Mouse (Mus musculus) heart, embryonic 16.5 days (tissue): Measurements from ENCODE around the gene Trappc12. TPM values are rescaled to one million over a fixed set of nuclear protein-coding genes. Genes with fewer than 3 reads are reported as not detected.
"Not testable (repeated sequence)": the region's sequence is repeated elsewhere in the genome, so short reads cannot be mapped to it uniquely, and the experiment has no call there.

Experiments used
- ATAC-seq: fragments of 200-750 bp; cut with Nextera tagmentation; replicated peaks from 2 replicates; pipeline ENCODE4 v1.8.0; 2017; ENCODE audit warnings: moderate number of reproducible peaks; ENCODE audit not compliant: insufficient read depth, low FRiP score; ENCODE audit errors: extremely low read depth
- H3K27ac ChIP-seq: fragments of 300-500 bp; sonication (generic); 2 replicates; pipeline ENCODE4 v1.5.1; 2014; ENCODE audit warnings: mild to moderate bottlenecking, low read length, control low read depth, moderate library complexity
- H3K27me3 ChIP-seq: fragments of 300-500 bp; sonication (generic); 2 replicates; pipeline ENCODE4 v1.6.1; 2014; ENCODE audit warnings: low read length, mixed read lengths; ENCODE audit not compliant: control insufficient read depth, insufficient read depth
- H3K36me3 ChIP-seq: fragments of 300-500 bp; sonication (generic); 2 replicates; pipeline ENCODE4 v1.6.1; 2014; ENCODE audit not compliant: control insufficient read depth, insufficient read depth
- H3K4me1 ChIP-seq: fragments of 300-500 bp; sonication (generic); 2 replicates; pipeline ENCODE4 v1.6.1; 2014; ENCODE audit warnings: low read length, mixed read lengths; ENCODE audit not compliant: control insufficient read depth, insufficient read depth
- H3K4me2 ChIP-seq: fragments of 300-500 bp; sonication (generic); 2 replicates; pipeline ENCODE4 v1.6.1; 2014; ENCODE audit warnings: low read depth, mild to moderate bottlenecking, control low read depth, low read length
- H3K4me3 ChIP-seq: fragments of 300-500 bp; sonication (generic); 2 replicates; pipeline ENCODE4 v1.5.1; 2014; ENCODE audit warnings: mild to moderate bottlenecking, control low read depth, low read length
- H3K9ac ChIP-seq: fragments of 300-500 bp; sonication (generic); 2 replicates; pipeline ENCODE4 v1.6.1; 2014; ENCODE audit warnings: low read length, control low read depth
- H3K9me3 ChIP-seq: fragments of 300-500 bp; sonication (generic); replicated peaks from 2 replicates; pipeline ENCODE4 v1.6.1; 2016; ENCODE audit warnings: low read length; ENCODE audit not compliant: control insufficient read depth
- WGBS: fragments of 180-500 bp; shearing (Covaris S2); extraction: QIAGEN DNeasy Blood & Tissue Kit; methylation state at CpG from one replicate; pipeline ENCODE4 v1.1.7; 2014; 5-methylcytosine and 5-hydroxymethylcytosine counted together
- polyA plus RNA-seq: library from polyadenylated mRNA; unstranded; fragments of >200 nt; fragmentation: Nextera tagmentation; extraction: Ambion mirVana; gene quantifications from 2 replicates; pipeline ENCODE4 v1.2.1, GENCODE M21; 2015

The Trappc12 gene
- polyA plus RNA-seq, 1 experiment from 2014 or later: 34.5 TPM

- Histone ChIP-seq H3K4me2 (no peak overlapping the region), H3K9ac (no peak overlapping the region), H3K27ac (no peak overlapping the region; the same call in 1 of the 2 replicates), H3K27me3 (no peaks in the 10 kb centered on the region), H3K4me1 (peaks cover 12% of the 10 kb centered on the region), H3K36me3 (peaks cover 12% of the 10 kb centered on the region), H3K9me3 (no peaks in the 10 kb centered on the region), H3K4me3 (no peak overlapping the region)
- ATAC-seq: no peak
- 95% methylated on average over 5 of the region's 5 CpGs for WGBS
Measured at GRCm38 (mm10) chr12:28750876-28751275, 604 bp upstream of the Trappc12 start.

GRCm38 (mm10) chr12:28743328-28743727 lies 6.9 kb downstream of the Trappc12 start:
- Histone ChIP-seq H3K27ac (no peak overlapping the region), H3K4me2 (no peak overlapping the region), H3K4me1 (no peaks in the 10 kb centered on the region; the same call in 1 of the 2 replicates), H3K36me3 (peaks cover 32% of the 10 kb centered on the region), H3K9ac (no peak overlapping the region), H3K27me3 (no peaks in the 10 kb centered on the region), H3K4me3 (no peak overlapping the region), H3K9me3 (no peaks in the 10 kb centered on the region)
- 81% methylated on average over 3 of the region's 3 CpGs for WGBS
- ATAC-seq: no peak

- Histone ChIP-seq H3K27me3 (no peaks in the 10 kb centered on the region), H3K4me1 (no peaks in the 10 kb centered on the region), H3K9me3 (peaks cover 4% of the 10 kb centered on the region; the same call in 1 of the 2 replicates), H3K4me3 (no peak overlapping the region), H3K4me2 (no peak overlapping the region), H3K27ac (no peak overlapping the region), H3K36me3 (peaks cover 28% of the 10 kb centered on the region), H3K9ac (no peak overlapping the region)
- WGBS: 90% methylated on average over 3 of the region's 3 CpGs
- ATAC-seq: no peak
Measured at GRCm38 (mm10) chr12:28735293-28735692, 15.0 kb downstream of the Trappc12 start.

- Histone ChIP-seq H3K27me3 (no peaks in the 10 kb centered on the region), H3K27ac (no peak overlapping the region), H3K4me2 (no peak overlapping the region), H3K4me3 (no peak overlapping the region), H3K36me3 (peaks cover 30% of the 10 kb centered on the region), H3K4me1 (no peaks in the 10 kb centered on the region), H3K9me3 (peaks cover 4% of the 10 kb centered on the region; the same call in 1 of the 2 replicates), H3K9ac (no peak overlapping the region)
- WGBS: 97% methylated on average over 1 of the region's 1 CpGs
- no peak for ATAC-seq
Measured at GRCm38 (mm10) chr12:28734271-28734670, 16.0 kb downstream of the Trappc12 start.

- not testable (repeated sequence) for H3K4me3 ChIP-seq, H3K9ac ChIP-seq, H3K4me1 ChIP-seq, H3K27me3 ChIP-seq, H3K4me2 ChIP-seq, H3K27ac ChIP-seq, H3K9me3 ChIP-seq, ATAC-seq
- H3K36me3 ChIP-seq: peaks cover 32% of the 10 kb centered on the region
- 90% methylated on average over 6 of the region's 6 CpGs for WGBS
Measured at GRCm38 (mm10) chr12:28733520-28734245, 16.6 kb downstream of the Trappc12 start.

- H3K9me3 ChIP-seq: peaks cover 4% of the 10 kb centered on the region; the same call in 1 of the 2 replicates
- ATAC-seq: no peak
- no peak overlapping the region for H3K9ac ChIP-seq
- peaks cover 33% of the 10 kb centered on the region for H3K36me3 ChIP-seq
- no peak overlapping the region for H3K4me2 ChIP-seq
- H3K27ac ChIP-seq: no peak overlapping the region
- H3K4me1 ChIP-seq: no peaks in the 10 kb centered on the region
- no peak overlapping the region for H3K4me3 ChIP-seq
- 80% methylated on average over 8 of the region's 8 CpGs for WGBS
- no peaks in the 10 kb centered on the region for H3K27me3 ChIP-seq
Measured at GRCm38 (mm10) chr12:28732631-28733030, 17.6 kb downstream of the Trappc12 start.

GRCm38 (mm10) chr12:28727061-28727460 lies 23.2 kb downstream of the Trappc12 start:
- no peak overlapping the region for H3K27ac ChIP-seq
- no peak overlapping the region for H3K4me3 ChIP-seq
- H3K27me3 ChIP-seq: no peaks in the 10 kb centered on the region
- no peaks in the 10 kb centered on the region for H3K9me3 ChIP-seq
- no peaks in the 10 kb centered on the region for H3K4me1 ChIP-seq
- no peak overlapping the region for H3K4me2 ChIP-seq
- no peak overlapping the region for H3K9ac ChIP-seq
- 84% methylated on average over 5 of the region's 5 CpGs for WGBS
- peaks cover 8% of the 10 kb centered on the region; the same call in 1 of the 2 replicates for H3K36me3 ChIP-seq
- no peak for ATAC-seq

GRCm38 (mm10) chr12:28726204-28726603 lies 24.1 kb downstream of the Trappc12 start:
- 86% methylated on average over 4 of the region's 4 CpGs for WGBS
- H3K9me3 ChIP-seq: no peaks in the 10 kb centered on the region
- H3K36me3 ChIP-seq: peaks cover 14% of the 10 kb centered on the region
- no peaks in the 10 kb centered on the region for H3K27me3 ChIP-seq
- no peak overlapping the region for H3K4me3 ChIP-seq
- no peak overlapping the region for H3K27ac ChIP-seq
- no peak overlapping the region for H3K4me2 ChIP-seq
- no peak overlapping the region for H3K9ac ChIP-seq
- H3K4me1 ChIP-seq: no peaks in the 10 kb centered on the region
- ATAC-seq: no peak

- 85% methylated on average over 3 of the region's 3 CpGs for WGBS
- H3K36me3 ChIP-seq: peaks cover 24% of the 10 kb centered on the region
Measured at GRCm38 (mm10) chr12:28724366-28724765, 25.9 kb downstream of the Trappc12 start.

More at GRCm38 (mm10) chr12:28724366-28724765, 25.9 kb downstream of the Trappc12 start:
- Histone ChIP-seq H3K4me1 (no peaks in the 10 kb centered on the region), H3K27me3 (no peaks in the 10 kb centered on the region), H3K27ac (no peak overlapping the region), H3K4me3 (no peak overlapping the region), H3K9me3 (no peaks in the 10 kb centered on the region), H3K4me2 (no peak overlapping the region), H3K9ac (no peak overlapping the region)
- ATAC-seq: no peak
